Mouse (Mus musculus) subcutaneous adipose tissue, adult 2 months (tissue): ENCODE results near the gene Nes. TPM values are rescaled to one million over a fixed set of nuclear protein-coding genes. Genes with fewer than 3 reads are reported as not detected.

Experiments
- polyA plus RNA-seq: library from polyadenylated mRNA; depleted of rRNA; stranded (reverse); fragments of >200 nt; gene quantifications from 2 replicates; pipeline ENCODE4 v1.2.3, GENCODE M21; 2012; ENCODE audit warnings: low replicate concordance; rRNA removed

Gene Nes
- 7.7 and 9.3 TPM in 2 replicates for polyA plus RNA-seq

DNA sequence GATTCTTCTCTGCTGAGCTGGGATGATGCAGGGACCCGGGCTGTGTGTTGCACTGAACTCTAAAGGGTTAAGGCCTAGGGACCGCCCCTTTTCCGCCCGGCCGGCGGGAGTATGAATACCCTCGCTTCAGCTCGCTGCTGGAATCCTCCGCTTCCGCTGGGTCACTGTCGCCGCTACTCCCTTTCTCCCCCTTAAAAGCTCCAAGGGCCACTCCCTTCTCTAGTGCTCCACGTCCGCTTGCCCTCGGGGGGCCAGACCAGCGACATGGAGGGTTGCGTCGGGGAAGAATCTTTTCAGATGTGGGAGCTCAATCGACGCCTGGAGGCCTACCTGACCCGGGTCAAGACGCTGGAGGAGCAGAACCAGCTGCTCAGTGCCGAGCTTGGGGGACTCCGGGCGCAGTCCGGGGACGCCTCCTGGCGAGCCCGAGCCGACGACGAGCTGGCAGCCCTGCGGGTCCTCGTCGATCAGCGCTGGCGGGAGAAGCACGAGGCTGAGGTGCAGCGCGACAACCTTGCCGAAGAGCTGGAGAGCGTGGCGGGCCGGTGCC lies at the start of gene Nes:
TSS of gene Nes (plus strand) at position 140 of the 550 bp plus-strand sequence.

DNA sequence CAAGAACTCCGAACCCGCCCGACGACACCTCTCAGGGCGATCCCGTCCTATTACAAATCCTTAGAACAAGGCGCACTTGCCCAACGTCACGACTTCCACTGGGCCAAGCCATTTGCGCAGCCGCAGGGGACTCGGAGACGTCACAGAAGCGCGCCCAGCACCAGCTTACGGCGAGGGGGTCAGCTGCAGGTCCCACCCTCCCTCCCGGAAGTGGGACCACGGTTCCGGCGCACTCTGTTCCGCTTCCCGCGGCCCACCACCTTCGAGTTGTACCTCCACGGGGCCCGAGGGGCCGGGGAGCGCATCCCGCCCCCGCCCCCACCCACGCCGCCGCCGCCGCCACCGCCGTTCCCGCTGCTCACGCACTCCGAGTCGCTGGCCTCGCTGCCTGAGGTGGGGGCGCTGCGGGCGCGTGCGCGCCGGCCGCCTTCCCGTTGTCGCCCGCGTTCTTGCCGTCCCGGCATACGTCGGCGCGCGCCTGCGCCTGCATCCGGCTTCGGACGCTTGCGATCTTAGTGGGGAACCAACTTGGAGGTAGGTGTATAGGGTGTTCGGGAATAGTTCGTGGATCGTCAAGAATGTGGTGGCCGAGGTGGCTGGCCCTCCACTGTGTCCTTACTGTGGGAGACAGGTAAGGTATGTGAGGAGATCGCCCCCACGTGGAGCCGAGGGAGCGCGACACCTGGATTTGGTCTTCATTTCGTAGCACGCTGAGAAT lies 40.6 kb upstream of the Nes start, which contains the start of the genes Isg20l2 and Rrnad1:
TSS of gene Isg20l2 (plus strand) at position 237 of the 718 bp plus-strand sequence.
TSS of gene Rrnad1 (minus strand) at position 640 of the 718 bp plus-strand sequence.

DNA sequence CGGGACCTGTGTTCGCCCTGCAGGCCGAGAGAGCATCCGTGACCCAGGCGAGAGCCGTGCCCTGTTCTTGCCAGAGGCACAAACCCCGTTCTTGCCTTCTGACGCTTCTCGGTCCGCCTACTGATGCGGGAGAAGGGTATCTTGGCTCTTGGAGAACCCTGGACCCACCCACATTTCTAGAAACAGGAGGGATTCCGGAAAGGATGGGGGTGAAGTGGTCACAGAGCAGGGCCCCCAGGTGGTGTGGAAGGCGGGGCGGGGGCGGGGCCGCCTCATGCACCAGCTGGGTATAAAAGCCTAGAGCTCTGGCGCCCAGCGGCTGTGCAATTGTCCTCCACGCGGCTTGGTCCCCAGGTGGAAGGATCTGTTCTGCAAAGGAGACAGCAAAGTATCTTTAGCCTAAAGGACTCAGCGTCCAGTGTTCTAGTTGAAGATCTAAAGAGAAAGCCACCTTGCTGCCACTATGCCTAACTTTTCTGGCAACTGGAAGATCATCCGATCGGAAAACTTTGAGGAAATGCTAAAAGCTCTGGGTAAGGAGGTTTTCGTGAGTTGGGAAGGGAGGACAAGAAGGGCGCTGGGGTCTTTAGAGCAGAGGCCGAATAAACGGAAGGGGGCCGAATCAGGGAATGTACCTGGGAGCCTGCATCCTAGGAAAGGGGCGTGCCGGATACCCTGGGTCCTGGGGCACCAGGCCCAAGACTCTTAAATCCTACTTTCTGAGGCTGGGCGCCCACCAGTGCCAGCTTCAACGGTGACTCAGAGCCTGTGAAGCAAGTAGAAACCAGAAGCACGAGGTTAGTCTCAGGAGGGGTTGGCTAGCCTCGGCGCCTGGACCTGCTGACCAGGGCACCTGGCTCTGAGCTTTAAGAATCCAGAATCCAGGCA lies 22.3 kb upstream of the Nes start, which contains the start of gene Crabp2:
TSS of gene Crabp2 (plus strand) at position 289 of the 888 bp plus-strand sequence.

DNA sequence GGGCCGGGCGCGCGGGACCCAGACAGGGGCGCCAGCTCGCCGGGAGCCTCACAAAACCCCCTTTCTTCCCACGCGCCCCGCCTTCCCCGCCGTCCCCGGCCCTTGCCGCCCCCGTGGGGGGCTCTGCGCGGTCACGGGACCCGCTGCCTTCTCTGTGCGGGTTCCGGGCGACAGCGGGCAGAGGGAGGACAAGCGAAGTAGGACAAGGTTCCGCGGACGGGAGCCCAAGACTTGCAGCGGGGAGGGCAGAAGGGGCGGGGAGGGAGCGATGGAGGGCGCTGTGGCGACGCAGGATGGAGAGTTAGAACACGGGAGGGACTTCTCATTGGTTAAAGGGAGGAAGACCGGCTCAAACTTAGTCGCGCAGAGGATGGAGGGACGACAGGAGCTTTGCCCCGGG lies 29.3 kb downstream of the Nes start, which contains the start of gene Bcan:
TSS of gene Bcan (minus strand) at position 50 of the 400 bp plus-strand sequence.

DNA sequence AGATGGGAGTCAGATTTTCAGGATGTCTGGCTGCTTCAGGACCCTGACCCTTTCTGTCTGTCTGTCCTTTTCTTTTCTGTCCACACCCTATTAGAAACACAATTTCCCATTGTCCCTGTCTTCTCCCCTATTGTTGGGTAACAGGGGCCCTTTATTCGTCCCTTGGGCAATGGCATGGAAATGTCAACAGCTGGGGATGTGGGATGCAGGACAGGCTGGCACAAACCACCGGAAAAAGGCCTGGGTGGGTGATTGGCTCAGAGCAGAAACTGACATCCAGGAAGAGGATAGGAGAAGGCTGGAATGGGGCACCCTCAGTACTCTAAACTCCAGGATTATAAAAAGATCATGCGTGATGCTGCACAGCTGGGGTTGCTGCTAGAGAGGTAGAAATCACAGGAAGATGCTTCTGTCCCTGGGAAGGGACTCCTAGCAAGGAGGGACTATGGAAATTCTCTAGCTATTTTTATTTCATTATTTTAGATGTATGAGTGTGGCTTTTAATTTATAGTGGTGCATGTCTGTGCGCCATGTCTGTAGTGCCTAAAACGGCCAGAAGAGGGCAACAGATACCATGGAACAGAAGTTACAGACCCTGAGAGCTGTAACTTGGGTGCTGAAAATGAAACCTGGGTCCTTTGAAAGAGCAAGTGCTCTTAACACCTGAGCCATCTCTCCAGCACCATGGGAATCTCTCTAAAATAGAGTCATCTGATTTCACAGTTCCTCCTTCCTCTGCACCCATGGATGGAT lies 56.7 kb downstream of the Nes start, which contains the start of gene Hapln2:
TSS of gene Hapln2 (minus strand) at position 150 of the 753 bp plus-strand sequence.

Other genes starting within 250 kb of the Nes start
- gene Lrrc71, start 222.5 kb upstream of the Nes start, polyA plus RNA-seq: 0.59 and 0.69 TPM in 2 replicates
- gene Ntrk1, start 175.9 kb upstream of the Nes start, polyA plus RNA-seq: 0.59 and 3.7 TPM in 2 replicates
- 0.06 and 0.39 TPM in 2 replicates for gene Insrr, start 174.1 kb upstream of the Nes start, polyA plus RNA-seq
- gene Pear1, start 146.8 kb upstream of the Nes start, polyA plus RNA-seq: 102 and 106 TPM in 2 replicates
- 0.92 and 3.1 TPM in 2 replicates for gene Sh2d2a, start 124.3 kb upstream of the Nes start, polyA plus RNA-seq
- gene Prcc, start 85.5 kb upstream of the Nes start, polyA plus RNA-seq: 27.3 and 46.0 TPM in 2 replicates
- 95.2 and 115 TPM in 2 replicates for gene Hdgf, start 64.8 kb upstream of the Nes start, polyA plus RNA-seq
- gene Mrpl24, start 51.6 kb upstream of the Nes start, polyA plus RNA-seq: 55.5 and 56.0 TPM in 2 replicates
- gene Isg20l2, start 40.8 kb upstream of the Nes start, polyA plus RNA-seq: 11.2 and 25.2 TPM in 2 replicates
- gene Rrnad1, start 40.4 kb upstream of the Nes start, polyA plus RNA-seq: 25.5 and 39.3 TPM in 2 replicates
- gene Crabp2, start 22.4 kb upstream of the Nes start, polyA plus RNA-seq: 5.0 TPM in 1 of 2 replicates, not detected in the other
- not detected in 2 replicates for gene Bcan, start 29.2 kb downstream of the Nes start, polyA plus RNA-seq
- 0.10 TPM in 1 of 2 replicates, not detected in the other for gene Hapln2, start 56.5 kb downstream of the Nes start, polyA plus RNA-seq
- 4.1 and 19.7 TPM in 2 replicates for gene Gpatch4, start 72.0 kb downstream of the Nes start, polyA plus RNA-seq
- gene Naxe, start 87.4 kb downstream of the Nes start, polyA plus RNA-seq: 119 and 130 TPM in 2 replicates
- not detected in 2 replicates for gene Ttc24, start 107.2 kb downstream of the Nes start, polyA plus RNA-seq
- gene Iqgap3, start 110.9 kb downstream of the Nes start, polyA plus RNA-seq: 1.4 and 12.8 TPM in 2 replicates
- gene Mef2d, start 171.3 kb downstream of the Nes start, polyA plus RNA-seq: 56.6 and 78.8 TPM in 2 replicates